Mouse (Mus musculus): ENCODE measurements at regions not wholly inside any gene's neighbourhood (a gene's known extent, or its start where the extent isn't known, plus 50 kb on each side); places are given as distances from the start of the nearest gene placed in this dataset.

DNA sequence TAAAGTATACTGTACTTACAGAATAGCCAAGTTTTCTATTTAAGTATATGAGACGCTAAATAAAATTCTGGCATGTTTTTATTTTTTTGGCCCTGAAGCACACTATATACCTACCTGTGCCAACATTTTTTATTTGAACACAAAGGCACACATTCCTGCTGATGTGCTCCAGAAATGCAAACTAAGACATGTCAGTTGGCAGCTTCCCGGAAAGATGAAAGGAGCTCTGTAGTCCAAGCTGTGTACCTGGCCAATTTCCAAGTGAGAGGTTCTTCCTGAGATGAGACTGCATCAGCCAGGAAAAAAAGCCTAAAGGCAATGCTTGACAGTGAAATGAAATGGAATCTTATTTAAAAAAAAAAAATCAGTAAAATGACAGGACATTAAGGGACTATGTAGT lies 305.0 kb upstream of the Steap4 start:
- no peak for TF ChIP-seq CTCF (conservative IDR thresholded peaks at IDR 0.05; ENCODE audit: insufficient read depth, insufficient read length, low read depth, low read length)
- no peak for TF ChIP-seq POLR2A (IDR thresholded peaks at IDR 0.05; ENCODE audit: low read depth, low read length)

All from kidney, adult 2 months (tissue).